Mouse (Mus musculus) telencephalon, adult 2 months (tissue): ENCODE results near the gene Bmper.
A peak's percentile ranks its signal among the peaks of the same experiment; 100 is the strongest.

Source experiments
- DNase-seq: peaks from one replicate; pipeline ENCODE4 v3.0.0-alpha.2; 2011; ENCODE audit warnings: low read depth, low spot score

Gene Bmper

DNA sequence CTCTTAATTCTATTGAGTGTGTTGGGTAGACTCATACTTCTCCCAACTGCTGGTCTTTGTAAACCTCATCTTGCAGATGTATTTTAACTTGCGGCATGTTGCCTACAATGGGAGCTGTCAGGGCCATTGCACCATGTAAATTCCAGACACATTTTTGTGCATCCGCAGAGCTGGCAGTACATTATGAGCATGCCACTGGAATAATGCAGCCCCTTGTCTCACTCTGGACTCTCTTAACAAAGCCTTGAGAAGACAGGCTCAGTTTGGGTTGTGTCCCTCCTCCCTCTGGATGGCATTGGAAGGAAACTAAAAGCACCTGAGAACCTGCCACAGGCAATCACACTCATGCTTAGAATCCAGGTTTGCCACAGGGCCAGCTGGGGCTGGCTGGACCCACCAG, 209.8 kb downstream of the Bmper start:
- DNase-seq: no peak

DNA sequence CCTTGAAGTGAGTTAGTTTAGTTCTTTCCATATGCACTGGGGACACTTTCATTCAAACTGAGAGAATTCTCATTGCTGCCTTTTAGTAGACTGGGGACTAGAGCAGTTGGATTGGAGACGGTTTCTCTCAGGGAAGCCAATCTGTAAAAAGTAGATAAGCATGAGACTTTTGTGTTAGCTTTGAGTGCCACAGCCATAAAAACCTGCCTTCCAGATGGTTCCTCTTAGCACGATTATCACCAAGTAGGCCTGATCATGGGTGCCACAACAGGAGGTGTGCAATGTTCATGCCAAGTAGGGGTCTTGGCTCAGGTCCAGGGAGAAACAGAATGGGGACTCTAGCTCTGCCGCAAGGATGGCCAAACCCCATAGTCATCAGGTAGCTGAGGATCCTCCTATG, 210.4 kb downstream of the Bmper start:
- DNase-seq: no peak

GRCm38 (mm10) chr9:23436751-23437150, 213.9 kb downstream of the Bmper start:
- peak; percentile 52 for DNase-seq

DNA sequence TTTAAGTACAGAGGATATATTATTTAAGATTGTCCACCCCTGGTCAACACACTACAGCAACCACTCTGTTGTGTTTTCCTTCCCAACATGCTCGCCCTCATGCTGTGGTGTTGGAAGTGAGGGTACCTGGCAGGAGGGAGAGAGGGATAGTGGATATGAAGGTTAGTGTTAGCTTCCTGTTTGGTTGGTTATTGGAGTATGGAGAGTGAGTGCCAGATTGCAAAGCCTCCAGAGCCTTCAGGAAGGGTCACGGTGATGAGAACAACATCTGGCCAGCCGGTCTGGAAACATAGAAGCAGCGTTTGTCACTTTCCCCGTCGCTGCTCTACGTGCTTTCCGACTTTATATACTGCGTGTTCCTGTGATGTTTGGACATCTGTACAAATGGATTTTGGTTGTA, 215.8 kb downstream of the Bmper start:
- DNase-seq: no peak

- DNase-seq: no peak
Observed at GRCm38 (mm10) chr9:23442168-23442567, 219.3 kb downstream of the Bmper start.

GRCm38 (mm10) chr9:23444975-23445374, 222.1 kb downstream of the Bmper start:
- no peak for DNase-seq

DNA sequence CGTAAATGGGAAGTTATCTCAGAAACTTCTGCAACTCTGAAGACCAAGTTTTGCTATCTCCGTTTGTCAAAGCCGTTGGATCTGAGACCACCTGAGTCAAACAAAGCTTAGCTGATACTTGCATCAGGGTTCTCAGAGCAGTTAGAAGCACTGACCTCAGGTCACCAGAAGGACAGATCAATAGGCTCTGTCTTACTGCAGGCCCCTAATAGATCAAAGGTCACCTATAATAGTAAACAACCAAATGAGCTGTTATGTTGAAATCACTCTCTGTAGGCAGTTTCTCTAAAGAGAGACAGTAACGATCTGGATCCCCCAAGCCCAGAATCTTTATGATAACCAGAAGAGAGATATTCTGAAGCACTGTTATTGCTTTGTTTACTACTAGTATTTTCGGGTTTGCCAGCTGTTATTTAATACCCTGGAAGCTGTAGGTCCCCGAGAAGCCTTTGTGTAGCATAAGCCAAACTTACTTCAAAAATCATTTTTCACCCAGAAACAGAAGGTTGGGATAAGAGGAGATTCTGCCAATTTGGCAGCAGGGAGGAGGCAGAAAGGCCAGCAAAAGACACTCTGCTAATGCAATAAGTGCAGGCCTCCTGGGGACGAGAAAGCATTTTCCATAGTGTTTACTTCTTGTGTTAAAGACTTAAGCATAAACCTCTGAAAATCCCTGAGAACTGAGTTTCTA, 224.5 kb downstream of the Bmper start:
- no peak for DNase-seq

- no peak for DNase-seq
Observed at GRCm38 (mm10) chr9:23453309-23453708, 230.4 kb downstream of the Bmper start.

DNA sequence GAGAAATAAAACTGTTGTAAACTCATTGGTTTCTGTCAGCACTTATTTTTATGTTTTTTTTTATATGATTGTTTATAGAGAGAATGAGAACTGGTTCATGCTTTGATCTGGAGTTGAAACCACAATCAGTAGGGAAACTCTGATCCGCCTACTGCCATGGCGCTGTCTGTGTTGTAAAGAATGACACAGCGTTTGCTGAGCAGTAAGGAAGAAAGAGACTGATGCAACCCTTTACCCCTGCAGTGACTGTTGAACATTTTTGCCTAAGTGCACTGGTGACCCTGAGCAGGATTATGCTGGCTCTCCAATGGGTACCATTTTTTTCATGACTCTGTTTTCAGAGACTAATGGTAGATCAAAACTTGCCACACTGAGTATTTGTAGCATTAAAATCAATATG, 234.3 kb downstream of the Bmper start:
- no peak for DNase-seq

GRCm38 (mm10) chr9:23460721-23461120, 237.8 kb downstream of the Bmper start:
- DNase-seq: no peak

- DNase-seq: peak; percentile 62
Observed at GRCm38 (mm10) chr9:23462949-23463608, 240.2 kb downstream of the Bmper start.

DNA sequence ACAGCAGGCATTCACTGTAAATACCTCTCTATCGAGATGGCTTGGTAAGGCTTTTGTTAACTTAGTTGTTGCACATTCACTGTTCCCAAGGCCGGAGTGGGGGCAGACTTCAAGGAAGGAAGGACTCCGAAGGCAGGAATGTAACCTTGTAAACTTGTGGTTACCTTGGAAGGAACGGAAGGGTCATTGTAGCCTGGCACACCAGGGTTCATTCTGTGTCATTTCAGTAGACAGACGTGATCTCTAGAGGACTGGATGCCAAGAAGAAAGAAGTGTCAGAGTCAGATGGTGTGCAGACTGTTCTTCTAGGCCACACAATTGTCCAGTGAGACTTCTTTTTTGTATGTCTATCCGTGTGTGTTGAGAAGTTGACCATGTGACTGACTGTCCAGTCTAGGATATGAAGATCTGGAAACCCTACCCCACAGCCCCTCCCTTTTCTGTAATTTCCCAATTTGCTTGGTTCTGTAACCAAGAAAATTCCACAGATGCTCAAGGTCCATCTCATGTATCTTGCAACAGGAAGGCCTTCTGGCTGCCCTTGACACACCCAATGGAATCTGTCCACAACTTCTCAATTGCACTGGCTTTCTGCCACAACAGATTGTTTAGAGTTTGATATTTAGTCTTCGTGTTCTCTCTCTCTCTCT, 242.2 kb downstream of the Bmper start:
- no peak for DNase-seq

DNA sequence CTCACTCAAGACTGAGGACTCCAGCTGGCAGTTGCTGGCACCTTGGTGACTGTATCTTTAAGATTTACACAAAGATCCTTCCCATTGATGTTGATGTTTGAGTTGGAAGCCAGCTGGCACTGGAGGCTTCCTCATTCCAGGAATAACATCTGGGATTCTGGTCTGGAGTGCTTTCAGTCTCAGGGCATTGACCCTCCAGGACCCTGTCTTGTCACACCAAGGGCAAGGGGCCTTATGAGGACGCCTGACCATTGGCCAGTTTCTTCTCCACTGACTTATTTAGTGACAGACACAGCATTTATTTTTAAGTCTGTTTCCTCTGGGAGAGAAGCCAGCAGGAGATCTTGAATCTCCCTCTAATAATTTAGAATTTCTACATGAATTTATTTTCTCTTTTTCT, 247.0 kb downstream of the Bmper start:
- DNase-seq: no peak

DNA sequence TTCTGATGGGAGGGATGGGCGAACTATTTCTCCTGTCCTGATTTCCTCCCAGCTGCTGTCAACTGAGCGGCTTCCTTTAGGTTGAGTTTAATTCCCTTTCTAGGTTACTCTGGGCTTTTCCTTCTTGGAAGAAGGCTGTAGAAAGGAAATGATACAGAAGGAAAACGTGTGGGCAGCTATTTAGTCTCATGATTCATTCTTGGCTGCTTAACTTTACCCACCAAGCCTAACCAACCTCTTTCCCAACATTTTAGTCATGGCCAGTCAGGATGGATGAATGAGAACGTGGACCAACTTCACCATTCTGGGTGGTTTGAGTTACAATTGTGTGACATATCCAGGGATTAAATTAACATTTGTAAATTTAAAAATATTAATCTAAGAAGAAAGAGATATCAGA, 263.0 kb downstream of the Bmper start:
- DNase-seq: no peak

DNA sequence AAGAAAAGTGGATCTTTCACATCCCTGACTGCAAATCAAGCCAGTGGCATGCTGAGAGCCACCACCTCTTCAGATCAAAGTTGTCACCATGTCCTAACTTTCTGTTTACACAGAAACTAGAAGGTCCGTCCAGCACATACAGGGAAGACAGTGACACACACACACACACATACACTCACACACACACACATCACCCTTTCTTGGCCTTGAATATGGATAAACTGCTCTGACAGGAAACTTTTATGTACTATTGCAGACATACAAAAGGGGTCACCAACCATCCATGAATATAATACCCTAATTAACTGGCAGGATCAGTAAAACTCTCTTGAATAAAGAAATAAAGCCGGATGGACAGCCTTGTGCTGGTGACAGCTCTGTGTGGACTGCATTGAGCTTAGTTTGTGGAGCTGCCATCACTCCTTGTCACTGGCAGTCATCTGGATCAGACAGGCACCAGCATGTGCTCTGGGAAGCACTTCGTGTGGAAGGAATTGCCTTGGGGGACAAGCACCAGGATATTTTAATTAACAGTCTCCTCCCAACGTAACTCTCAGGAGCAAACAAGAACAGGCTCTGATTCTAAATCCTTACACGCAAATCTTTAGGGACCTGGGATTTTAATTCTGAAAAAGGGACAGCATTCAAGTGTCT, 264.0 kb downstream of the Bmper start:
- no peak for DNase-seq

GRCm38 (mm10) chr9:23488265-23488664, 265.4 kb downstream of the Bmper start:
- no peak for DNase-seq

- DNase-seq: peak; percentile 58
Observed at GRCm38 (mm10) chr9:23495400-23495799, 272.5 kb downstream of the Bmper start.

- peak; percentile 95 for DNase-seq
Observed at GRCm38 (mm10) chr9:23497626-23498025, 274.8 kb downstream of the Bmper start.

DNA sequence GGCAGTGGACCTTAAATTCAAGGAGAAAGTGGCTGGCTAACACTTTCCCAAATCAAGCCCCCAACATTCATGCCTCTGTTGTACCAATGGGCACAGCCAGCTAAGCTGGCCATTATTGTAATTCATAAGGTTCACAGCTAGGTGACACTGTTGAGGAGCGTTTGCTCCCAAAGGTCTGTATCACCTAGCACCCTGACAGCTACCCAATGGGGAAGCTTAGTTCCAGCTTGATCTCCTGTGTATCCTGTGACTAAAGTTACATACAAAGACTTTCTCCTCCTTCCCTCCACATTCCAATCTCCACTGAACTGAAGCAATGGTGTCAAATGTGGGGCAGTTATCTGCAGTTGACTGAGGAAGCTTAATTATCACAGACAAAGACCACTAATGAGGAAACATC, 311.0 kb downstream of the Bmper start:
- no peak for DNase-seq
